Mouse (Mus musculus): Measurements from ENCODE around the gene Gm42421.

Gm42421 gene

DNA sequence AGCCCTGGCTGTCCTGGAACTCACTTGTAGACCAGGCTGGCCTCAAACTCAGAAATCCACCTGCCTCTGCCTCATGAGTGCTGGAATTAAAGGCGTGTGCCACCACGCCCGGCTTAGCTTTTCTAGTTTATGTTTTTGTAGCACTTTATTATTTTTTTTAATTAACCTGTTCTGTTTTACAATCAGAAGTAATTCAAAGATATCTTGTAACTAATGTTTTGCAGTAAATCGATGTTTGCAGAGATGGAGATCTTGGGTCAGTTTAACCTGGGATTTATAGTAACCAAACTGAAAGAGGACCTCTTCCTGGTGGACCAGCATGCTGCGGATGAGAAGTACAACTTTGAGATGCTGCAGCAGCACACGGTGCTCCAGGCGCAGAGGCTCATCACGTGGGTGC lies at the start of gene Gm42421:
Gene Gm42421 (plus strand): TSS at position 301 of the 400 bp plus-strand sequence.
- no peak for DNase-seq (ENCODE audit: low read depth, low spot score)

DNA sequence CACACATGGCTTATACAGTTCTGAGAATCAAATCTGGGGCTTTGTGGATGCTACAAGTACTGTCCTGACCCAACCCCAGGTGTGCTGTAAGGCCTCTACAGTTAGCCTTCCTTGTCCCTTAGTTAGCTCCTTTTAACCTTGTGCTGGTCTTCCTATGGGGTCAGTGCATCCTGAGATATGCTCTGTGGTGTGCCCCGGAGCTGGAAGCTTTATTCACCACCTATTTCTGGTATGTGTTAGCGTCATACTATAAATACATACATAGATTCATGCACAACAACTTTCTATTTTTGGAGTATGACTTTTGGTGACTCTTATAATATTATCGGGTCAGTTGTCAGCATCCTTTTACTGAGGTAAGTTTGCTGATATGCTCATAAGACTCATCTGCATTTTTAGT lies 42.7 kb upstream of the Gm42421 start:
- DNase-seq (ENCODE audit: low read depth, low spot score) = no peak

DNA sequence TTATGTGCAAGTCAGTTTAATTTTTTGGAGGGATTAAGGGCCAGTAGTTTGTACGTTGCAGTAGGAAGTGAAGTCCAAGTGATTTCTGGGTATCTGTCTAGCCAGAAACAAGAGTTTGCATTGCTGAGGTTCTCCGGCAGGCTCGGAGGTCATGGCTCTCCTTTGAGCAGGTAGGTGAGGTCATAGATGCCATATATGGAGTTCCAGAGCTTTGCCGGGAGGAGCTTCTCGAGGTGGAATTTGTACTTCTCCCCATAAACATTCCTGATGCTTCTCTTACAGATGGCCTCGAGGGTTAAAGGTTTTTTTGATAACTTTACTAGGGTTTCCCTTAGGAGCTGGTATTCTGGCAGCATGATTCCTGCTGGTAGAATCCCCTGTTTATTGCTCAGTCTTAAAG lies 37.2 kb upstream of the Gm42421 start:
- DNase-seq (ENCODE audit: low read depth, low spot score) = no peak

DNA sequence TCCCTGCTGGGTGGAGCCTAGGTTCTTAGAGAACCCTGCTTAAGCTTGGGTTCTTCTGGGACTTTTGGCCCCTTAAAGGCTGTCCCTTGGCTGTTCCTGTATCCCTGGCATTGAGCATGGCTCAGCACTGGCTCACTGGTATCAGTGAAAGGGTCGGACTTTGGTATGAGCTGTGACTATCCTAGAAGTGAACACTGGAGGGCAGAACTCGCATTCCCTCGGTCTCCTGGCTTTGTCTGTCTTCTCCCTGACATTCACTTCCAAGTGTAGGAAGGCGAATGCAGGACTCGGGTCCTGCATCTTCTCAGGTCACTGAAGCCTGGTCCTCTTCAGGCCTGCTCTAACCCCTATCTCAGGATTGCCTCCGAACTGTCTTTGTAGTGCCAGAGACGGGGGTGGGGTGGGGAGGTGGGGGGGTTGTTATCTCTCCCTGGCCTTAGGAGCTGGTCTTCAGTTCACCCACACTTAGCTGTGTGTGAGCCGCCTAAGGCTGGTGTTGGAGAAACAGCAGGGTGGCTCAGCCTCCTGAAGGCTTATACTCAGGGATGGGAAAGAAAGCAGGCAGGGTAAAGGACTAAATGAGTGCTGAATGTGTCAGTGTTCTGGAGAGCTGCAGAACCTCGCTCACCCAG lies 35.6 kb upstream of the Gm42421 start:
- DNase-seq (ENCODE audit: low read depth, low spot score) = no peak

DNA sequence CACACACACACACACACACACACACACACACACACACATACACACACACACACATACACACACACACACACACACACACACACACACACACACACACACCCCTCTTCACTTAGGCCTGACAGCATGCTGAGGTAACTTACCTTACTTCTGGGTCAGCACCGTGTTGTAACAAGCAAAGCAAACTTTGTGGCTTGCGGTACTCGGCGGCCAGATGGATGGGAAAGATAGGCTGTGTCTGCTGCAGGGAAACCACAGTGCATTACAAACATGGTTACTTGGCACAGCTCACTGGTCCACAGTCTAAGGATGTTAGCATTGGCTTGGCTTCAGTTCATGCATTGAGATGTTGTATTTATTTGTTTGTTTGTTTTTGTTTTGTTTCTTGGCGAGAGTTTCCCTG lies 34.6 kb upstream of the Gm42421 start:
- no peak for DNase-seq (ENCODE audit: low read depth, low spot score)

DNA sequence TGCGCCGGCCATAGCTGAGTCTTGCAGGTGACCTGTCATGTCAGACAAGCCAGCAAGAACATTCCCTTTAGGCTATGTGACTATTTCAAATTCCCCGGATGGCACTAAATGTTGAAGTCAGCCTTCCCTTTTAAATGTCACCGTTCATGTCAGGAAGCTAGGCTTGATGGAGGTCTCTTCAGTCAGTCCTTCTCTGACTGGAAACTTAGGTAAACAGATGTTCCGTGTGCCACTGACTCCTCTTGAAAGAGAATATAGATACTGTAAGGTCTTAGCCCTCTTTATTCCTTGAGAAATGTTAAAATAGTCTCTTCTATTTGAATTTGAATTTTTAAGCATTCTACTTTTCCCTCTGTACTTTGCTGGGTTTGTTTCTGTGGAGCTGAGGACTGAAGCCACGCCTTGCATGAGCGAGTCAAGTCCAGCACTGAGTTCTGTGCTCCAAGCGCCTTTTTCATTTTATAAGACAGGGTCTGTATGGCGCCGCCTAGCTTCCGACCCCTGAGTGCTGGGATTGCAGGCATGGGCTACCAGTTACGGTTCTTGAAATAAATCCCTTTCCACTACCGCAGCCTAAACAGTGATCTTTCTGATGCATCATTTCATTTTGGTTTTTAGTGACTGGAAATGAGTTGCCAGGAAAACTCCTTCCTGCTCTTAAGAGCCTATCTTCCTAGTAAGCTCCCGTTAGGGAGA lies 30.2 kb upstream of the Gm42421 start, which contains the start of gene Ankrd61:
Gene Ankrd61 (minus strand): TSS at position 51 of the 696 bp plus-strand sequence.
- no peak for DNase-seq (ENCODE audit: low read depth, low spot score)

DNA sequence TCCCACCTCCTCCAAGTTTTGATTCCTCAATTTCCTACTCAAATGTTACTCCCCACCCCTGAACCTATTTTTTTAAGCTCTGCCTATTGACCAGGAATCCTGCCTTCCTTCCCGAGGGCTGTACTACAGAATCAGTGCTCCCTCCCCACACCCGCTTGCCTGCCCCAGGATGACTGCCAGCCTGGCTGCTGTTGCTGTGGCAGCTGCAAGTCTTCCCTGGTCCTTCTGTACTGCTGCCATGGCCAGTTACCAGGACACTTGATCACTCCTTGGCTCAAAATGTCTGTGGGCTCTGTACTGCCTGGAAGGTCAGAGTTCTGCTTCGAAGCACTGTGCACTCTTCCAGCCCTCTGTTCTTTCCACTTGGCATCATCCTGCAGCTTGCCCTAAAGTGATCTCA lies 25.9 kb upstream of the Gm42421 start:
- no peak for DNase-seq (ENCODE audit: low read depth, low spot score)

DNA sequence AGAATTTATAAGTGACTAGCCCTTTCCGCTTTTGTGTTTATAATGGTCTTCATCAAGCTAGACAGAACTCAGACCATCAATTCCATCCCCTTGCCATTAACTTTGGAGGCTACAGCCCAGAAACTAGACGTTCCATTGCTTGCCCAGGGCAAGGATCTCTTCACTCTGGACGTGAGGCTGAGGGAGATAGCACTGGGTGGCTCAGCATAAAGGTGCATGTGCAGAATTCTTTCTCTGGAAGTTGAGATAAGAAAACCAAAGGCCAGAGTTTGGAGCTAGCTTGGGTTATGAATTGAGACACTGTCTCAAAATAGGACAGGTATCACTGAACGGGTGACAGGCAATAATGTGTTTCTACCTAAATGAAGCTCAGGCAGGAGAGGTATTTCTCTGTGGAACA lies 24.2 kb upstream of the Gm42421 start:
- DNase-seq (ENCODE audit: low read depth, low spot score) = no peak

DNA sequence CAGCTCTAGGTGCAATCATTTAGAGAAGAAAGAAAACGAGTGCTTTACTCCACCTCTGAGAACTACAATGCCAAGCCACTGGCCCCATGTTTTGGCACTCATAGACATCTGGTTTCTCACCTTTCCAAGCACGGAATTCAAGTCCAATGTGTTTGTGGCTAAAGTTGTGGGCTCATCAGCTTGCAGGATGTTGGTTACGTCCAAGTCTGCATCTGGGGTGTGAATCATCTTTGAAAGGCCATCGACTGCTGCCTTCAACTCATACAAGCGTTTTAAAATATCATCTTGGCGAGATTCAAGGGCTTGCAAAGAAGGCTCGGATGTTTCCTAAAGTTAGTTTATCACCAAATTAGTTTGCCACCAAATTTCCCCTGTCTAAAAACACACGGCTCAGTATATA lies 21.5 kb upstream of the Gm42421 start:
- DNase-seq (ENCODE audit: low read depth, low spot score) = peak; percentile 31

DNA sequence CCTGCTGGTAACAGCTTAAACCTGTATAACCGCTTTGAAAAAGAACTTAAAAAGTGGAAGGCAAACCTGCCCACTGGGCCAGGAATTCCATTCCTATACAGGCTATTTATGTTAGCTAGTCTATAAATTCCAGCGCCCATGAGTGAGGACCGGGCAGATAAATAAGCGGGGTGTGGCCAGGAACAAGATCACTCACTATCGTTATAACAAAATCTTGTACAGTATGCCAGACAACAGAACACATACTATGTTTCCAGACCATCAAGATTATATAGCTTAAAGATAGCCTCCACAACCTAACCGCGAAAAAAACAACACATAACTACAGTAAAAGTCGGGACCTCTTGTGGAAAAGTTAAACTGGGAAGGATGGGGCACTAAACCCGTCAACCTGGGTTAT lies 19.0 kb upstream of the Gm42421 start:
- peak; percentile 49 for DNase-seq (ENCODE audit: low read depth, low spot score)

DNA sequence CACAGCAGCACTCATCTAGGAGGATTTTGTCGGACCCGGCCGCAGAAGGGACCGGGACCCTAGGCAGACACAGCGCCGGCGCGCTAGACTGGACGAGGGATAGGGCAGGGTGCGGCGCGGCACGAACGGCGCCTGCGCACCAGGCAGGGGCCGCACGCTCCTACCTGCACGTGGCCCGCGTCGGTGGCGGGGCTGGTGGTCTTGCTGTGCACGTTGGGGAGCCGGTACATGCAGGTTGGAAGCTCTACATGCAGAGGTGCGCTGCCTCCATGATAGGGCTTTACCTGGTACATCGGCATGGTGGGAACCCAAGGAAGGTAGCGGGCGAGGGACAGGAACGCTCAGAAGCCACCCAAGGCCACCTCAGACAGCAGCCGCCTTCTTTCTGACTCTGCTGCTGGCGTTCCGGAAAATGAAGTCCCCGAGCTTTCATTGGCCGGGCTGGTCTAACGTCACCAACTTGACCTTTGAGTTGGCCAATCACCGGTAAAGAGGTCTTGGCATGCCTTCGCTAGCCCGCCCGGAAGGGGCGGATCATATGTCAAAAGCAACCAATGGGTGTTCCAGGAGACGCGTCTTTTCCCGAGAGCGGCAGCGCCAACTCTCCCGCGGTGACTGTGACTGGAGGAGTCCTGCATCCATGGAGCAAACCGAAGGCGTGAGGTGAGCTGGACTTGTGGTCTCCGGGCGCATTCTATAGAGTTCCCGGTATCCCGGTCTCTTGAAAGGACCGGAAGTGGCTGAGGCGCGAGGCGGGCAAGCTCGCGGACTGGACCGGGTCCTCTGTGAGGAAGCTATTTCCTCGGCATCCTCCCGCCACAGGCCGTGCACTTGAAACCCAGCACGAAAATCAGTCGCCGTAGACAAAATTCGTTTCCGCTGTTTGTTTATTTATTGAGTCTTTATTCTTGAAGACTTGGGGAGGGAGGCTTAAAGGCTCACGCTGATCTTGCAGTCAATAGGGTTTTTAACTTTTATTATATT lies 18.3 kb upstream of the Gm42421 start, which contains the start of the genes Aimp2 and Pms2:
Gene Aimp2 (minus strand): TSS at position 431 of the 984 bp plus-strand sequence.
Gene Pms2 (plus strand): TSS at position 548 of the 984 bp plus-strand sequence.
- DNase-seq (ENCODE audit: low read depth, low spot score) = peak; percentile 99

DNA sequence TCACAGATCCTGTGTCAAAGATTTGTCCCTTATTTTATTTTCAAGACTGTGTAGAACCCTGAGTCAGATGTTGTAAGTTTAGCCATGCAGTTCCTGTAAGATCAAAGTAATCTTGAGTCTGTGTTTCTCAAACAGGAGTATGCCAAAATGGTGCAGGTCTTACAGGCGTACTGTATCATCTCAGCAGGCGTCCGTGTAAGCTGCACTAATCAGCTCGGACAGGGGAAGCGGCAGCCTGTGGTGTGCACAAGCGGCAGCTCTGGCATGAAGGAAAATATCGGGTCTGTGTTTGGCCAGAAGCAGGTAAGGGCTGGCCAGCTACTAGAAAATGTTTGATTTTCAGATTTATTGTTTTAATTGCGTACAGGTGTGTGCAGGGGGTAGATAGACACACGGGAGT lies 11.8 kb upstream of the Gm42421 start:
- no peak for DNase-seq (ENCODE audit: low read depth, low spot score)

DNA sequence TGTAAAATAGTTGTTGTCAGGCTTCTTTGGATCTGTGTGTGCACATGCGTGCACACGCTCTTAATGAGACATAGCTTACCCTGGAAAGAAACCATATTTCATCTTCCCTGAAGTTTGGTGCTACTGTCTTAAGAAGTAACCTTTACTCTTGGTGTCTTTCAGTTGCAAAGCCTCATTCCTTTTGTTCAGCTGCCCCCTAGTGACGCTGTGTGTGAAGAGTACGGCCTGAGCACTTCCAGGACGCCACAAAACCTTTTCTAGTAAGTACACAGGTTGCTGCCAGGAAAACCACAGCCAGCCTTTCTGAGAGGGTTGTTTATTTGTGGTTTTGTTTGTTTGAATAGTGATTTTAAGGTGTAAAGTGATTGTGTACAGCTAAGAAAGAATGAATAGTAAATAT lies 10.6 kb upstream of the Gm42421 start:
- DNase-seq (ENCODE audit: low read depth, low spot score) = peak; percentile 80

DNA sequence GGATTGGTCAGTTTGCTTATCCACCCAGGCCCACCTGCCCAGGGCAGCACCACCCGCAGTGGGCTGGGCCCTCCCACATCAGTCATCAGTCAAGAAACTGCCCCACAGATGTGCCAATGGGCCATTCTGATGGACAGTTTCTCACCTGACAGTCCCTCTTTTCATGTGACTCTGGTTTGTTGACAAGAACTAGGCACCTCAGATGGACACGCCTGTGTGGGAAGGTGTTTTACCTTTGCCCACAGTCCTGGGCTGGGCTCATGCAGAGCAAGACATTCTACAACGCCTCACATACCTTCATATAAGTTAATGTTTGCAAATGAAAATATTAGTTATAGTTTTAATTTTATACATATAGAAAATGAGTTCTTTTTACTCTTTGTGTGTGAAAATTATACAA lies 9.9 kb upstream of the Gm42421 start:
- DNase-seq (ENCODE audit: low read depth, low spot score) = no peak

DNA sequence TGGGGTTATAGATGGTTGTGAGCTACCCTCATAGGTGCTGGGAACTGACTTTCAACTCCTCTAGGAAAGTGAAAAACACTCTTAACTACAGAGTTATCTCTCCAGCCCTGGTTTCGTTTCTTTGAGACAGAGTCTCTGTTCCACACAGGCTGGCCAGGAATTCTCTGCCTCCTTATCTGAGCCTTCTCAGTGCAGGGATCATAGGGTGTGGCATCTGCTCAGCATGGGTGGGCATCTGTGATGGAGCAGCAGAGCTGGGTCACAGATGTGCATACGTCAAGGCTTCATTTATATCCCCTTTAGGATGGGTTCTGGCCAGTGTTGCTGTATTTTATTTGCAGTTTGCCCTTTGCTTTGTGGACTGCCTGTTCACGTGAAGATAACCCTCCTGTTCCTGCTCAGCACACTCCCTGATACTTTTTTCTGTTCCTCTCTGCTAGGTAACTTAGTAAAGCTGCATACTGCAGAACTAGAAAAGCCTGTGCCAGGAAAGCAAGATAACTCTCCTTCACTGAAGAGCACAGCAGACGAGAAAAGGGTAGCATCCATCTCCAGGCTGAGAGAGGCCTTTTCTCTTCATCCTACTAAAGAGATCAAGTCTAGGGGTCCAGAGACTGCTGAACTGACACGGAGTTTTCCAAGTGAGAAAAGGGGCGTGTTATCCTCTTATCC lies 3.1 kb upstream of the Gm42421 start:
- DNase-seq (ENCODE audit: low read depth, low spot score) = no peak

DNA sequence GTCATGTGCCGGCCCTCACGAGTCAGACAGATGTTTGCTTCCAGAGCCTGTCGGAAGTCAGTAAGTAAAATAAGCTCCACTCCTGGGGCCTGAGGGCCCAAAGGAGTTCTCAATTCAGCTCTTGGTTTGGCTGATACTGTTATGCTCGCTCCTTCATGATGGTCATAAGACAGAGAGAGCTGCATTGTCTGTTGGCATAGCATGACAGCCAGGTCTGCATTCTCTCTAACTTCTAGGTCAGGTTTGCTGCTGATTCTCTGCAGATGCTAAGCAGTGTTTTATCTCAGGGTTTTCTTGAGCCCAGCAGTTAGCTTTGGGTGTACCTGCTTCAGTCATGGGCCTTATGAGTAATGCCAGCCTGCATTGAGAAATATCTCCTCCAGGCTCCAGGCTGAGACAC lies 1.3 kb downstream of the Gm42421 start:
- DNase-seq (ENCODE audit: low read depth, low spot score) = no peak

DNA sequence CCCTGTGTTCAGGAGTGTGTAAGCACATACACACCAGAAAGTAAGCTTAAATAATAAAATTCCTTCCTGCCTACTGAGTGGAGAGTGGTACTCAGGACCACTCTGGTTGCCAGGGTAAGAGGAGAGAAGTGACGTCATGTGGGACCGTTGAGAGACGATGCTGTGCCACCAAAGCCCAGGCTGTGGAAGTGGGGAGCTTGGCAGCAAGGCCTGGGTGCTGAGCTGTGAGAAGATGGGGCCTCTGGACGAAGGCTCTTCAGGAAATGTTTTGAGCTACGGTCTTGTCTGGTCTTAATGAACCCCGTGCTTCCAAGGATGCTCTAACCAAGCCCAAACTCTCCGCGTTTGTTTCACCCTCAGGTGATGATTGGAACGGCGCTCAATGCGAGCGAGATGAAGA lies 2.7 kb downstream of the Gm42421 start:
- no peak for DNase-seq (ENCODE audit: low read depth, low spot score)

DNA sequence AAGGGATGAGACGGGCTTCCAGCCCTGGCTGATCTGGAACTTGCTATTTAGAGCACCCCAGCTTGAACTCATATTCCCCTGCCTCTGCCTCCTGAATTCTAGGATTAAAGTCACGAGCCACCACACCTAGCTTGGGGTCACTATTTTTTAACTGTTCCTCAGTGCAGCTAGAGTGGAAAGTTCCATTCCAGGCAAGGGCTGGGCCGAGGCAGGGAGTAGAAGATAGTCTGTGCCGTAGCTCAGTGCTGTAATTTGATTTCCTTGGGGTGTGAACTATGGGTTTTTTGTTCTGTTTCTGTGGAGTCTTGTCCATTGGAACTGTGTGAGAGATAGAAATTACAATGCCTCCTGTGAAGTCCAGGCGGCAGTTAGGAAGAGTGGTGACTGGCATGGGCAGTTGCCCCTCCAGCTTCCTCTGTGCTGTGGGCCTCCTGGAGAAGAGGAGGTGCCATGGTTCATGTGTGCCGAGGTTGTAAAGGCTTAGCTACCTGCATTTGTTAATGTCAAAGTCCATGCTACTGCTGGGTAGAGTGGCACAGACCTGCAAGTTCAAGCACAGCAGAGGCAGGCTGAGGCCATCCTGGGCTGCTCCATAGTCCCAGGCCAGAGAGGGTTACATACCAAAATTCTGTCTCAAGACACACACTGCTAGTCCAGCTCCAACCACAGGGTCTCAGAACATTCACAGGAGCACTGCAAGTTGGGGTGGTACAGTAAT lies 4.0 kb downstream of the Gm42421 start:
- no peak for DNase-seq (ENCODE audit: low read depth, low spot score)

DNA sequence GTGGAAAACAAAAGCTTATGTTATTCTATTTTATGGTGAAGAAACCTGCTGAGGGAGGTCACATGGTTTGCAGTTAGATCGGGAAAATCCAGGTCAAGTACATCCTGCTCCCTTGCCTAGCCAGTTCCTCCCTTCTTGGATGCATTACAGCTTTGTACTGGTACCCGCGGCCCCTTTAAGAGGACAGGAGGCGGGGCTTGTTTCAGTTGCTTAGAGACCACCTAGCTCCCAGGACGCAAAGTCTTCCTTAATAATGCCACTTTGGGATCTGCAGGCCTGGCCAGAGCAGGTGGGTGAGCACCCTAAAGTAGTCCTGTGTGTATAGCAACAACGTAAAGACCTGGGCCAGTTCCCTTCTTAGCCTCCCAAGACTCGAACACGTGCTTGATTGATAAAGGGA lies 4.9 kb downstream of the Gm42421 start, which contains the start of gene Rsph10b:
Gene Rsph10b (plus strand): TSS at position 205 of the 400 bp plus-strand sequence.
- DNase-seq (ENCODE audit: low read depth, low spot score) = no peak

DNA sequence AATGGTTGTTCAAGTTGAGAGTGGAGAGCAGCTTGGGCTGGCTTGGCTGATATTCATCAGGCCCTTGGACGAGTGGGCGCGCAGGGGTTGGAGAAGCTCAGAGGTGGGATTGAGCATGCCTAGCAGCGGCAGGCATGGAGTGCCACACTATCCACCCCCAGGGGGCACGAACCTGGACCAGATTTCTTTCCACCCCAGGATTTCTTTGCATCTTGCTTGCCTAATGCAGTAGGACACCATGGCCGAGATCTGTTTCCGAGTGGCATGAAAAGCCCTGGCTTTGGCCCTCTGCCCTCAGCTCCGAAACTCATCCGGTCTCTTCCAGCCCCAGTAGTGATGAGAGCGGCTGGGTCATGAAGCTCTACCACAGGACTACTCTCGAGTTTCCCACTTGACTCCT lies 5.4 kb downstream of the Gm42421 start:
- DNase-seq (ENCODE audit: low read depth, low spot score) = no peak

DNA sequence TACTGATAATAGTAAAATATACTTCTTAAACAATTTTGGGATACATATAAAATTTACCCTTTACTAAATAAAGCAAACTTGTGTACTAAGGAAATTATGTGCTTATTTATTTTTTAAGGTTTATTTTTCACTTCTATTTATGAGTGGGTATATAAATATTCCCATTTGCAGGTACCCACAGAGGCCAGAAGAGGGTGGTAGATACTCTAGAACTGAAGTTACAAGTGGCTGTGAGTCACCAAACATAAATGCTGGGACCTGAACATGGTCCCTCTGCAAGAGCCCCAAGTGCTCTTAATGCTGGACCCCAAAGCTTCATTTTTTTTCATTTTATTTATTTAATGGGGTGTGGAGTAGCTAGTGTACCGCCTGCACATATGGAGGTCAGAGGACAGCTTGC lies 5.9 kb downstream of the Gm42421 start:
- DNase-seq (ENCODE audit: low read depth, low spot score) = peak; percentile 26

All from 3T3-L1 (cell line).